Mouse (Mus musculus): ENCODE results near the gene Olfr1454. TPM values are rescaled to one million over a fixed set of nuclear protein-coding genes. Genes with fewer than 3 reads are reported as not detected.

Gene Olfr1454
- polyA plus RNA-seq (2014; fragmentation: Nextera tagmentation; extraction: Ambion mirVana): not detected in 2 replicates

- Histone ChIP-seq H3K9ac (ENCODE audit: low read length) (no peak within 1 kb of the TSS), H3K27ac (replicated peaks in 1 of 2; ENCODE audit: control insufficient read depth in 1 of 2, insufficient read depth in 1 of 2, low read depth in 2 of 2, low read length in 2 of 2) (no peak within 1 kb of the TSS), H3K27me3 (ENCODE audit: control insufficient read depth, insufficient read depth, low read length) (no peaks in the 10 kb centered on the region), H3K36me3 (ENCODE audit: control insufficient read depth, insufficient read depth, low read length) (no peaks in the 10 kb centered on the region), H3K4me3 (ENCODE audit: control insufficient read depth in 1 of 2, insufficient read depth in 1 of 2, low read depth in 1 of 2, low read length in 2 of 2) (no peak within 1 kb of the TSS), H3K4me1 (ENCODE audit: control insufficient read depth in 2 of 2, insufficient read depth in 2 of 2, low read length in 2 of 2) (no peaks in the 10 kb centered on the region), H3K9me3 (ENCODE audit: control insufficient read depth, low read length) (peaks cover 7% of the 10 kb centered on the region; the same call in 1 of the 2 replicates), H3K4me2 (ENCODE audit: low read length) (no peak within 1 kb of the TSS)
- WGBS: 54% methylated on average over 2 of the region's 2 CpGs
- ATAC-seq (ENCODE audit: insufficient number of reproducible peaks, insufficient read depth, low FRiP score, low read depth): no peak
Measured at GRCm38 (mm10) chr19:13060310-13060709, at the start of gene Olfr1454. Gene Olfr1454 (plus strand): TSS chr19:13060610.

- H3K9me3 ChIP-seq (ENCODE audit: control insufficient read depth, low read length): 0 out of 2 replicates have a peak, but pooled peaks cover 6% of the 10 kb centered on the region
- no peak within 1 kb of the TSS for H3K9ac ChIP-seq (ENCODE audit: low read length)
- 48% methylated on average over 1 of the region's 1 CpGs for WGBS
- ATAC-seq (ENCODE audit: insufficient number of reproducible peaks, insufficient read depth, low FRiP score, low read depth): no peak
- no peaks in the 10 kb centered on the region for H3K27me3 ChIP-seq (ENCODE audit: control insufficient read depth, insufficient read depth, low read length)
- H3K4me3 ChIP-seq (ENCODE audit: control insufficient read depth in 1 of 2, insufficient read depth in 1 of 2, low read depth in 1 of 2, low read length in 2 of 2): no peak within 1 kb of the TSS
- no peak within 1 kb of the TSS for H3K4me2 ChIP-seq (ENCODE audit: low read length)
- no peaks in the 10 kb centered on the region for H3K4me1 ChIP-seq (ENCODE audit: control insufficient read depth in 2 of 2, insufficient read depth in 2 of 2, low read length in 2 of 2)
- H3K27ac ChIP-seq (replicated peaks in 1 of 2; ENCODE audit: control insufficient read depth in 1 of 2, insufficient read depth in 1 of 2, low read depth in 2 of 2, low read length in 2 of 2): no peak within 1 kb of the TSS
- no peaks in the 10 kb centered on the region for H3K36me3 ChIP-seq (ENCODE audit: control insufficient read depth, insufficient read depth, low read length)
Measured at GRCm38 (mm10) chr19:13028227-13028626, 32.2 kb upstream of the Olfr1454 start, which contains the start of gene Olfr1453. Gene Olfr1453 (minus strand): TSS chr19:13028327.

- no peak for ATAC-seq (ENCODE audit: insufficient number of reproducible peaks, insufficient read depth, low FRiP score, low read depth)
- Histone ChIP-seq H3K9ac (ENCODE audit: low read length) (no peak overlapping the region), H3K4me2 (ENCODE audit: low read length) (no peak overlapping the region), H3K27me3 (ENCODE audit: control insufficient read depth, insufficient read depth, low read length) (no peaks in the 10 kb centered on the region), H3K9me3 (ENCODE audit: control insufficient read depth, low read length) (peaks cover 7% of the 10 kb centered on the region), H3K4me1 (ENCODE audit: control insufficient read depth in 2 of 2, insufficient read depth in 2 of 2, low read length in 2 of 2) (no peaks in the 10 kb centered on the region), H3K4me3 (ENCODE audit: control insufficient read depth in 1 of 2, insufficient read depth in 1 of 2, low read depth in 1 of 2, low read length in 2 of 2) (no peak overlapping the region), H3K36me3 (ENCODE audit: control insufficient read depth, insufficient read depth, low read length) (no peaks in the 10 kb centered on the region), H3K27ac (replicated peaks in 1 of 2; ENCODE audit: control insufficient read depth in 1 of 2, insufficient read depth in 1 of 2, low read depth in 2 of 2, low read length in 2 of 2) (no peak overlapping the region)
- WGBS: 73% methylated on average over 1 of the region's 1 CpGs
Measured at GRCm38 (mm10) chr19:13093908-13094307, 33.5 kb downstream of the Olfr1454 start.

- Histone ChIP-seq H3K36me3 (ENCODE audit: control insufficient read depth, insufficient read depth, low read length) (no peaks in the 10 kb centered on the region), H3K9me3 (ENCODE audit: control insufficient read depth, low read length) (peaks cover 7% of the 10 kb centered on the region; the same call in 1 of the 2 replicates), H3K4me2 (ENCODE audit: low read length) (no peak within 1 kb of the TSS), H3K27me3 (ENCODE audit: control insufficient read depth, insufficient read depth, low read length) (no peaks in the 10 kb centered on the region), H3K27ac (replicated peaks in 1 of 2; ENCODE audit: control insufficient read depth in 1 of 2, insufficient read depth in 1 of 2, low read depth in 2 of 2, low read length in 2 of 2) (no peak within 1 kb of the TSS), H3K4me3 (ENCODE audit: control insufficient read depth in 1 of 2, insufficient read depth in 1 of 2, low read depth in 1 of 2, low read length in 2 of 2) (no peak within 1 kb of the TSS), H3K9ac (ENCODE audit: low read length) (no peak within 1 kb of the TSS), H3K4me1 (ENCODE audit: control insufficient read depth in 2 of 2, insufficient read depth in 2 of 2, low read length in 2 of 2) (no peaks in the 10 kb centered on the region)
- no peak for ATAC-seq (ENCODE audit: insufficient number of reproducible peaks, insufficient read depth, low FRiP score, low read depth)
- WGBS: 48% methylated on average over 2 of the region's 2 CpGs
Measured at GRCm38 (mm10) chr19:13097791-13098190, 37.4 kb downstream of the Olfr1454 start, which contains the start of gene Olfr1457. Gene Olfr1457 (minus strand): TSS chr19:13097891.

- H3K27ac ChIP-seq (replicated peaks in 1 of 2; ENCODE audit: control insufficient read depth in 1 of 2, insufficient read depth in 1 of 2, low read depth in 2 of 2, low read length in 2 of 2): no peak within 1 kb of the TSS
- H3K4me3 ChIP-seq (ENCODE audit: control insufficient read depth in 1 of 2, insufficient read depth in 1 of 2, low read depth in 1 of 2, low read length in 2 of 2): no peak within 1 kb of the TSS
- no peaks in the 10 kb centered on the region for H3K36me3 ChIP-seq (ENCODE audit: control insufficient read depth, insufficient read depth, low read length)
- H3K4me2 ChIP-seq (ENCODE audit: low read length): no peak within 1 kb of the TSS
- H3K4me1 ChIP-seq (ENCODE audit: control insufficient read depth in 2 of 2, insufficient read depth in 2 of 2, low read length in 2 of 2): no peaks in the 10 kb centered on the region
- whole genome bisulfite sequencing: 63% methylated on average over 3 of the region's 3 CpGs
- no peaks in the 10 kb centered on the region for H3K27me3 ChIP-seq (ENCODE audit: control insufficient read depth, insufficient read depth, low read length)
- no peak for ATAC-seq (ENCODE audit: insufficient number of reproducible peaks, insufficient read depth, low FRiP score, low read depth)
- H3K9me3 ChIP-seq (ENCODE audit: control insufficient read depth, low read length): peaks cover 8% of the 10 kb centered on the region; the same call in 1 of the 2 replicates
- H3K9ac ChIP-seq (ENCODE audit: low read length): no peak within 1 kb of the TSS
Measured at GRCm38 (mm10) chr19:13106675-13107074, 46.3 kb downstream of the Olfr1454 start, which contains the start of gene Olfr1458. Gene Olfr1458 (minus strand): TSS chr19:13106775.

Other genes starting within 250 kb of the Olfr1454 start
- not detected in 2 replicates for gene Gm5244, start 213.9 kb upstream of the Olfr1454 start, polyA plus RNA-seq (2014; fragmentation: Nextera tagmentation; extraction: Ambion mirVana)
- gene Olfr1444, start 203.3 kb upstream of the Olfr1454 start, polyA plus RNA-seq (2014; fragmentation: Nextera tagmentation; extraction: Ambion mirVana): not detected in 2 replicates
- not detected in 2 replicates for gene Olfr1445, start 176.8 kb upstream of the Olfr1454 start, polyA plus RNA-seq (2014; fragmentation: Nextera tagmentation; extraction: Ambion mirVana)
- not detected in 2 replicates for gene Olfr1446, start 167.1 kb upstream of the Olfr1454 start, polyA plus RNA-seq (2014; fragmentation: Nextera tagmentation; extraction: Ambion mirVana)
- not detected in 2 replicates for gene Olfr1447, start 156.9 kb upstream of the Olfr1454 start, polyA plus RNA-seq (2014; fragmentation: Nextera tagmentation; extraction: Ambion mirVana)
- gene Olfr1448, start 136.2 kb upstream of the Olfr1454 start, polyA plus RNA-seq (2014; fragmentation: Nextera tagmentation; extraction: Ambion mirVana): not detected in 2 replicates
- not detected in 2 replicates for gene Olfr1449, start 129.8 kb upstream of the Olfr1454 start, polyA plus RNA-seq (2014; fragmentation: Nextera tagmentation; extraction: Ambion mirVana)
- not detected in 2 replicates for gene Olfr1450, start 110.4 kb upstream of the Olfr1454 start, polyA plus RNA-seq (2014; fragmentation: Nextera tagmentation; extraction: Ambion mirVana)
- gene Olfr1451, start 65.6 kb upstream of the Olfr1454 start, polyA plus RNA-seq (2014; fragmentation: Nextera tagmentation; extraction: Ambion mirVana): not detected in 2 replicates
- not detected in 2 replicates for gene Olfr1453, start 32.3 kb upstream of the Olfr1454 start, polyA plus RNA-seq (2014; fragmentation: Nextera tagmentation; extraction: Ambion mirVana)
- gene Olfr1457, start 37.3 kb downstream of the Olfr1454 start, polyA plus RNA-seq (2014; fragmentation: Nextera tagmentation; extraction: Ambion mirVana): not detected in 2 replicates
- not detected in 2 replicates for gene Olfr1458, start 46.2 kb downstream of the Olfr1454 start, polyA plus RNA-seq (2014; fragmentation: Nextera tagmentation; extraction: Ambion mirVana)
- gene Olfr1459, start 88.9 kb downstream of the Olfr1454 start, polyA plus RNA-seq (2014; fragmentation: Nextera tagmentation; extraction: Ambion mirVana): not detected in 2 replicates
- gene Olfr1461, start 102.4 kb downstream of the Olfr1454 start, polyA plus RNA-seq (2014; fragmentation: Nextera tagmentation; extraction: Ambion mirVana): not detected in 2 replicates
- not detected in 2 replicates for gene Olfr1462, start 125.1 kb downstream of the Olfr1454 start, polyA plus RNA-seq (2014; fragmentation: Nextera tagmentation; extraction: Ambion mirVana)
- not detected in 2 replicates for gene Olfr1463, start 170.7 kb downstream of the Olfr1454 start, polyA plus RNA-seq (2014; fragmentation: Nextera tagmentation; extraction: Ambion mirVana)

All from heart, embryonic 14.5 days (tissue).